ENCODE assay signal across 19 mouse cellular contexts in genomic region chr2:178477228-178477627, GRCm38 (mm10). TPM values are rescaled to one million over a fixed set of nuclear protein-coding genes. Genes with fewer than 3 reads are reported as not detected.
DNase-seq lines count a peak whose midpoint lies in the region.
"Had no signal": no experiment of that assay in that cellular context is flagged by ENCODE, and none has a peak within 500 bp of the region (broad histone marks: within the 10 kb centered on the region; RNA-seq: fewer than 3 reads in every experiment).

No protein-coding gene starts in this region.

- intact Hi-C loops in left cerebral cortex, postnatal 36 days (cut with DNase I), result no loop called here

- DNase-seq in left cerebral cortex, adult 9 months (ENCODE audit: low spot score in 2 of 2), result peak; percentile 16 to 30
- DNase-seq in left cerebral cortex, adult 11 months (ENCODE audit: low spot score), result no peak
- peak; percentile 49 for DNase-seq in right cerebral cortex, adult 18-20 months
- no peak for DNase-seq in right cerebral cortex, postnatal 14 days
- DNase-seq in brain, adult 2 months (ENCODE audit: low read depth, low spot score), result peak; percentile 63
- peak; percentile 18 to 34 for DNase-seq in left cerebral cortex, postnatal 36 days (ENCODE audit: low spot score in 2 of 2)
- no peak for DNase-seq in Muller cell, postnatal 12 days (ENCODE audit: inconsistent ontology term)
- DNase-seq in spleen, postnatal 10 days (ENCODE audit: low spot score in 2 of 2), result no peak
- DNase-seq: adrenal gland, adult 8-10 months; adrenal gland, postnatal 25 days; cerebellum, adult 18-20 months; cerebellum, adult 9-10 months; cerebellum, postnatal 14 days; gastrocnemius, postnatal 25 days; heart, adult 18-20 months; heart, postnatal 14 days; heart, postnatal 4 days had no signal

RNA-seq across cellular contexts. Expression of gene Cdh26, which starts 46.9 kb away (rescaled TPM):
- total RNA-seq in left cerebral cortex, postnatal 36 days (2021), result under 1 TPM in 1 of 2 experiments, not detected in 1; 0.15 TPM
- total RNA-seq: adrenal gland, adult 8-10 months; adrenal gland, postnatal 25 days; gastrocnemius, adult 8-10 months; gastrocnemius, postnatal 25 days; MEL had no signal

Comparison
In these comparisons a context has a peak if more than half of its experiments do, and no peak if none do; other contexts are left out.
1. DNase-seq: peak in left cerebral cortex, adult 9 months (2 of 2), right cerebral cortex, adult 18-20 months (single experiment), brain, adult 2 months (single experiment) and left cerebral cortex, postnatal 36 days (2 of 2); none in left cerebral cortex, adult 11 months (single experiment), right cerebral cortex, postnatal 14 days (single experiment), Muller cell, postnatal 12 days (single experiment) and spleen, postnatal 10 days (0 of 2).